Mouse (Mus musculus) CD4-positive naive resting alpha-beta T cell, adult 57 days (primary cell): ENCODE measurements around the gene Gm10220. TPM values are rescaled to one million over a fixed set of nuclear protein-coding genes. Genes with fewer than 3 reads are reported as not detected.

ENCODE experiments used
- total RNA-seq: library from RNA; stranded (reverse); gene quantifications from one replicate; pipeline ENCODE4 v1.2.4, GENCODE M21; 2023

Gm10220 gene
- not detected for total RNA-seq

DNA sequence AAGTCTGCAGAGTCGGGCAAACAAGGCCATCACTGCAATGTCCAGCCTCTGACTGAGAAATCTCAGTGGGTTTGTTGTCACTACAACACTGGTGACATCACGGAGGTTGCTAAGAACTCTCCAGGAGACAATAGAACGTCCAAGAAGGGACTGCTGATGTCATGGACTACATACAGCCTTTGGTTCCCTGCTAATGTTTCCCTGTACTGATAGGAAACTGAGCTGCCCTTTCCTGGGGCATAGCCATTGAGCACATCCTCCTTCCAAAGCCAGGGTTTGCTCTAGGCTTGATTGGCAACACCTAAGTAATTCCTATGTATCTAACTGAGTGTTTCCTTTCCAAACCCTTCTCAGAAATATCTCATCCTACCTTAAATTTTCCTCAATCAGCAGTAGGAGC lies at the start of gene Gm10220:
Gene Gm10220, minus strand, starts transcription at position 101 of the 400 bp plus-strand sequence.

DNA sequence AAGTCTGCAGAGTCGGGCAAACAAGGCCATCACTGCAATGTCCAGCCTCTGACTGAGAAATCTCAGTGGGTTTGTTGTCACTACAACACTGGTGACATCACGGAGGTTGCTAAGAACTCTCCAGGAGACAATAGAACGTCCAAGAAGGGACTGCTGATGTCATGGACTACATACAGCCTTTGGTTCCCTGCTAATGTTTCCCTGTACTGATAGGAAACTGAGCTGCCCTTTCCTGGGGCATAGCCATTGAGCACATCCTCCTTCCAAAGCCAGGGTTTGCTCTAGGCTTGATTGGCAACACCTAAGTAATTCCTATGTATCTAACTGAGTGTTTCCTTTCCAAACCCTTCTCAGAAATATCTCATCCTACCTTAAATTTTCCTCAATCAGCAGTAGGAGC lies 16.0 kb downstream of the Gm10220 start, which contains the start of gene 5031410I06Rik:
Gene 5031410I06Rik, minus strand, starts transcription at position 101 of the 400 bp plus-strand sequence.

DNA sequence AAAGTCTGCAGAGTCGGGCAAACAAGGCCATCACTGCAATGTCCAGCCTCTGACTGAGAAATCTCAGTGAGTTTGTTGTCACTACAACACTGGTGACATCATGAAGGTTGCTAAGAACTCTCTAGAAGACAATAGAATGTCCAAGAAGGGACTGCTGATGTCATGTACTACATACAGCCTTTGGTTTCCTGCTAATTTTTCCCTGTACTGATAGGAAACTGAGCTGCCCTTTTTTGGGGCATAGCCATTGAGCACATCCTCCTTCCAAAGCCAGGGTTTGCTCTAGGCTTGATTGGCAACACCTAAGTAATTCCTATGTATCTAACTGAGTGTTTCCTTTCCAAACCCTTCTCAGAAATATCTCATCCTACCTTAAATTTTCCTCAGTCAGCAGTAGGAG lies 32.0 kb downstream of the Gm10220 start, which contains the start of gene Gm10471:
Gene Gm10471, minus strand, starts transcription at position 101 of the 400 bp plus-strand sequence.

Other genes starting within 250 kb of the Gm10220 start
- not detected for gene Gm21663, start 179.0 kb downstream of the Gm10220 start, total RNA-seq
- gene Gm21671, start 167.0 kb downstream of the Gm10220 start, total RNA-seq: not detected
- not detected for gene Gm21680, start 148.8 kb downstream of the Gm10220 start, total RNA-seq
- not detected for gene Gm21698, start 132.8 kb downstream of the Gm10220 start, total RNA-seq
- gene Gm1979, start 116.6 kb downstream of the Gm10220 start, total RNA-seq: not detected
- not detected for gene Gm5862, start 98.5 kb downstream of the Gm10220 start, total RNA-seq
- not detected for gene Speer4a, start 81.9 kb downstream of the Gm10220 start, total RNA-seq
- gene Gm7347, start 62.8 kb downstream of the Gm10220 start, total RNA-seq: not detected
- gene Gm10471, start 32.1 kb downstream of the Gm10220 start, total RNA-seq: not detected
- not detected for gene 5031410I06Rik, start 16.1 kb downstream of the Gm10220 start, total RNA-seq
- gene Gm7361, start 136.3 kb upstream of the Gm10220 start, total RNA-seq: not detected